Mouse (Mus musculus): ENCODE measurements at regions not wholly inside any gene's neighbourhood (a gene's known extent, or its start where the extent isn't known, plus 50 kb on each side); places are given as distances from the start of the nearest gene placed in this dataset.

DNA sequence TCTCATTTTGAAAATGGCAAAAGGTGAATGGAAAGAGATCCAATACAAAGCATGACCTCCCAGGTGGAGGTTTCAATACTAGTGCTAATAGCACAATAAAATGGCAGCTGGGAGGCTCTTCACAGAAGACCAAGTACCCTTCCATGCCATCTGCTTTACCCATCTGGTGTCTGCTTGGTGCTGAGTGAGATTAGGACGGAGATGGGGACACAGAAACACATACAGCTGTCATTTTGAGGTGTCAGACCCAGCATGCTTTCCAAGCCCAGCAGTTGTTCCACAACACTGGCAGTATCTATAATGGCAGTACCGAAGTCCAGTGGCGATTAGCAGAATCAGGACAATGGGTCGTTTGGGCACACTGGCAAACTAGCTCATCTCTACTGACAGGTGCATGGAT, 118.9 kb upstream of the 1700064H15Rik start:
- Histone ChIP-seq H3K4me1 (ENCODE audit: control insufficient read depth, insufficient read depth, low read length) (no peaks in the 10 kb centered on the region), H3K27ac (ENCODE audit: control insufficient read depth, insufficient read depth, low read depth, low read length, poor library complexity) (no peak overlapping the region), H3K4me3 (replicated peaks; ENCODE audit: control insufficient read depth, low read depth, low read length) (no peak overlapping the region)
- TF ChIP-seq CTCF (IDR thresholded peaks at IDR 0.05; ENCODE audit: control insufficient read depth, insufficient read depth, low read length) (no peak), POLR2A (IDR thresholded peaks at IDR 0.05; ENCODE audit: borderline replicate concordance, control insufficient read depth, low read depth, low read length) (no peak)
- WGBS: 77% methylated on average over 4 of the region's 4 CpGs

DNA sequence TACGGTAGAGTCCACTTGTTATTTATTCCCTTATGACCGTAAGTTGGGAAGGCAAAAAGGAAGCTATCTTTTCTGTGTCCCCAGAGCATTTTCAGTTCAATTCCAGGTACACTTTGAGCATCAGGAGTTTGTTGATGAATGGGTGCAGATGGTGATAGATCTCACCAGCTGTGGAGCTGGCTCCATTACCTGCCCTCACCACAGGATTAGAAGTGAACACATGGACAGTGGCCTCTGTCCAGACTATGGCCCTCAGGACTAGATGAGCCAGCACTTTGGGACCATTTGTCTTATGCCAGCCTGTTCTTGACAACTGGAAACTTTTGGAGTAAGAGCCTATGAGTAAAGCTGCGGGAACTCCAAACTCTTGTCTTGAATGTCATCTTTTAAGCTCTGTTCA, 123.5 kb upstream of the 1700064H15Rik start:
- WGBS: 84% methylated on average over 3 of the region's 3 CpGs
- Histone ChIP-seq H3K4me1 (ENCODE audit: control insufficient read depth, insufficient read depth, low read length) (no peaks in the 10 kb centered on the region), H3K27ac (ENCODE audit: control insufficient read depth, insufficient read depth, low read depth, low read length, poor library complexity) (no peak overlapping the region), H3K4me3 (replicated peaks; ENCODE audit: control insufficient read depth, low read depth, low read length) (no peak overlapping the region)
- no peak for TF ChIP-seq POLR2A (IDR thresholded peaks at IDR 0.05; ENCODE audit: borderline replicate concordance, control insufficient read depth, low read depth, low read length)
- no peak for TF ChIP-seq CTCF (IDR thresholded peaks at IDR 0.05; ENCODE audit: control insufficient read depth, insufficient read depth, low read length)

DNA sequence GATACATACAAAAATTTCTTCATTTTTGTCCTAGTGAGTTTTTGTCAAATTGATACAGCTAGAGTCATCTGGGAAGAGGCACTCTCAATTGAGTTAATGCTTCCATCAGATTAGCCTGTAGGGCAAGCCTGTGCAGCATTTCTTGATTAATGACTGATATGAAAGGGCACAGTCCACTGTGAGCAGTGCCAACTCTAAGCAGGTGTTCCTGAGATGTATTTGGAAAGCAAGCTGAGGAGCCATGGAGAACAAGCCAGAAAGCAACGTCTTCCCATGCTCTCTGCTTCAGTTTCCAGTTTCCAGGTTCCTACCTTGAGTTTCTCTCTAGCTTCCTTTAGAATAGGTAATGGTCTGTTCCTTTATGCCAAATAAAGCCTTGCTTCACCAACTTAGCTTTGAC, 125.5 kb upstream of the 1700064H15Rik start:
- TF ChIP-seq CTCF (IDR thresholded peaks at IDR 0.05; ENCODE audit: control insufficient read depth, insufficient read depth, low read length): no peak
- TF ChIP-seq POLR2A (IDR thresholded peaks at IDR 0.05; ENCODE audit: borderline replicate concordance, control insufficient read depth, low read depth, low read length): no peak
- Histone ChIP-seq H3K4me1 (ENCODE audit: control insufficient read depth, insufficient read depth, low read length) (no peaks in the 10 kb centered on the region), H3K4me3 (replicated peaks; ENCODE audit: control insufficient read depth, low read depth, low read length) (no peak overlapping the region), H3K27ac (ENCODE audit: control insufficient read depth, insufficient read depth, low read depth, low read length, poor library complexity) (no peak overlapping the region)
- WGBS: 63% methylated on average over 1 of the region's 1 CpGs

DNA sequence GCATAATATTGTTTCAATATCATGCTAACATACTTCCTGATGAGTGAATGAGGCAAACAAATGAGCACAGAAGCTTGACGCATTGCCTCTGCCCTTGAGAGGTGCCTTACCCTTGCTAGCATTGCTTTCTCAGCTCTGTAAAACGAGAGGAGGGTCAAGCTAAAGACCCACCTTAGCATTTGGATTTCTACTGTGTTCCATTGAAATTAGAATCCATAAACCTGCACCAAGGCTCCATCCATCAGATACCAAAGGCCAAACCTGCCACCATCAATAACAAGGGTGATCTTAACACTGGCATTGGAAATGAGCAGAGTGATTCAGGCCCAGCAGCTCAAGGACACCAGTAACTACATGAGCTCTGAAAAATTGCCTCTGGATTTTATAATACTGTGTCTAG, 126.2 kb upstream of the 1700064H15Rik start:
- H3K27ac ChIP-seq (ENCODE audit: control insufficient read depth, insufficient read depth, low read depth, low read length, poor library complexity): no peak overlapping the region
- 56% methylated on average over 2 of the region's 2 CpGs for WGBS
- no peaks in the 10 kb centered on the region for H3K4me1 ChIP-seq (ENCODE audit: control insufficient read depth, insufficient read depth, low read length)
- TF ChIP-seq POLR2A (IDR thresholded peaks at IDR 0.05; ENCODE audit: borderline replicate concordance, control insufficient read depth, low read depth, low read length) (no peak), CTCF (IDR thresholded peaks at IDR 0.05; ENCODE audit: control insufficient read depth, insufficient read depth, low read length) (no peak)
- no peak overlapping the region for H3K4me3 ChIP-seq (replicated peaks; ENCODE audit: control insufficient read depth, low read depth, low read length)

DNA sequence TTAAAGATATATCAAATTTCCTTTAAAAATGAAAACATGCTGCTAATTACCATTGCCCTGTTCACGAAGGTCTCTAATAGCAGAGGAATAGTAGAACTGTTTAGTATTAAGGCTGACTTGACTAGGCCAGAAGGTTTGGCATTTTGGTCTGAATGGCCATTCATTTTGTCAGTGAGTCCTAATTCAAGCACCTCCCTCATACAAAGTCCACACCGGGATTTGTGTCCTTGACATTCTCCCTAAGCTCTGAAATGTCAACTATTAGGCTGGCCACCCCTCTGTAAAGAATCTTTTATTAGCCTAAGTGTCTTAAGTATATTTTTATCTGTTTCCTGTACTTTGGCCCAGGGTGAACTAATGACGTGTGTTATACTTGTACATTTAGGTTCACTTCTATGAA, 126.7 kb upstream of the 1700064H15Rik start:
- WGBS: 77% methylated on average over 3 of the region's 3 CpGs
- H3K27ac ChIP-seq (ENCODE audit: control insufficient read depth, insufficient read depth, low read depth, low read length, poor library complexity): no peak overlapping the region
- no peak for TF ChIP-seq POLR2A (IDR thresholded peaks at IDR 0.05; ENCODE audit: borderline replicate concordance, control insufficient read depth, low read depth, low read length)
- no peak for TF ChIP-seq CTCF (IDR thresholded peaks at IDR 0.05; ENCODE audit: control insufficient read depth, insufficient read depth, low read length)
- no peaks in the 10 kb centered on the region for H3K4me1 ChIP-seq (ENCODE audit: control insufficient read depth, insufficient read depth, low read length)
- H3K4me3 ChIP-seq (replicated peaks; ENCODE audit: control insufficient read depth, low read depth, low read length): no peak overlapping the region

DNA sequence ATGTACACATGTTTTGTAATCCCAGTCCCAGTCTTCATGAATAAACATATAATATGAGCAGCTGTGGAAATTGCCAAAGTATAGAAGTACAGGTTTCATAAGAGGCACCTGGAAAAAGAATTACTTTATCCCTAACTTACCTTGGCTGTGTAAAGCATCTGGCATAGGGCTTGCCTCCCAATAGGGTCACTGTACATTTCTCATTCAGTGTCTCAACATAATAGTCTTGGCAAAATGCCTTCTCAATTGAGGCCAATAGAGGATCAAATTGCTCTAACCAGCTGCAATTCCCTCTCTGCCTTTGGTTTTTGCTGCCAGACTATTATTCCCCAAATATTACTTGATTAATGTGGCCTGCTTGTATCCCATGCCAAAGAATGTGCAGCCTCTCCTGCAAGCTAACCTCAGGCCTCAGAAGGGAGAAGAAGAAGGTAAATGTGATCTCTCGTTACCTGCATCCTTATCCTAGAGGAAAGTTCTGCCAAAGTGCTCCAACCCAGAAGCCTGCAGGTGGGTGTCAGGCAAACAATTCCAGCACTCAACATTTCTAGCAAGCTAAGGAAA, 158.2 kb upstream of the Cp start:
- Histone ChIP-seq H3K4me1 (ENCODE audit: control insufficient read depth, insufficient read depth, low read length) (no peaks in the 10 kb centered on the region), H3K4me3 (replicated peaks; ENCODE audit: control insufficient read depth, low read depth, low read length) (no peak overlapping the region), H3K27ac (ENCODE audit: control insufficient read depth, insufficient read depth, low read depth, low read length, poor library complexity) (no peak overlapping the region)
- WGBS: 71% methylated on average over 1 of the region's 1 CpGs
- no peak for TF ChIP-seq CTCF (IDR thresholded peaks at IDR 0.05; ENCODE audit: control insufficient read depth, insufficient read depth, low read length)
- no peak for TF ChIP-seq POLR2A (IDR thresholded peaks at IDR 0.05; ENCODE audit: borderline replicate concordance, control insufficient read depth, low read depth, low read length)

DNA sequence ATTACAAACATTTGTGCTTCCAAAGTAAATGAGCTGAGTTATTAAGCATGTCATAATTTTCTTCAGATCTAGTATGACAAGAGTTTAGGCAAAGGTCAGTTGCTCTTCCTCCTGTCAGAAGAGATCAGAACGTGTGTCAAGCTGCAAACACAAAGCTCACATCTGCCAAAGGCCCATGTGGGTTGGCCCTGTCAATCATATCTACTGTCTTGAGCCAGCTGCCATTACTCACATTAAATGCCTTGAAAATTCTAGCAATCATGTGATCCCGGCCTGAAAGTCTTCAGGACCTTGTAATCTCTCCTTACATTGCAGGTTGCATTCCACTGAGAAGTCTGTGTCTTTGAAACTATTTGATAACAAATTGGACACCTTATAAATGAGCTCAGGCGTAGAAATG, 146.8 kb upstream of the Cp start:
- TF ChIP-seq POLR2A (IDR thresholded peaks at IDR 0.05; ENCODE audit: borderline replicate concordance, control insufficient read depth, low read depth, low read length) (no peak), CTCF (IDR thresholded peaks at IDR 0.05; ENCODE audit: control insufficient read depth, insufficient read depth, low read length) (no peak)
- no peak overlapping the region for H3K4me3 ChIP-seq (replicated peaks; ENCODE audit: control insufficient read depth, low read depth, low read length)
- 63% methylated on average over 3 of the region's 3 CpGs for WGBS
- no peak overlapping the region for H3K27ac ChIP-seq (ENCODE audit: control insufficient read depth, insufficient read depth, low read depth, low read length, poor library complexity)
- no peaks in the 10 kb centered on the region for H3K4me1 ChIP-seq (ENCODE audit: control insufficient read depth, insufficient read depth, low read length)

DNA sequence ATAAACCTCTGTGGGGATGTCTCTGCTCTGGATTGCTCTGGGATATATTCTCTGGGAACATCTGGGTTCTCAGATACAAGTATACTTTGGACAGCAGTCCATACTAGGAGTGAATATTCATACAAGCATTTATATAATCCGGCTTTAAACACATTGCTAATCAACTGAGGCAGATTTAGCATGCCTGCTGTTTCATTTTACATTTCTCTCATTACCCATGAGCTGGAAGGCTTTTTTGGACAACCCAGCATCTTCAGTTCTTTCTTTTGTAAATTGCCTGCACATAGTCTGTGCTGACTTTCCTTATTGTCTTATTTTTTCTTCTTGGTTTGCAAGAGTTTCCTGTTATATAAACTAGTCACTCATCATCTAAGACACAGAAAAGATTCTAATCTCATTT, 131.9 kb upstream of the Cp start:
- H3K27ac ChIP-seq (ENCODE audit: control insufficient read depth, insufficient read depth, low read depth, low read length, poor library complexity): no peak overlapping the region
- H3K4me3 ChIP-seq (replicated peaks; ENCODE audit: control insufficient read depth, low read depth, low read length): no peak overlapping the region
- TF ChIP-seq POLR2A (IDR thresholded peaks at IDR 0.05; ENCODE audit: borderline replicate concordance, control insufficient read depth, low read depth, low read length): no peak
- TF ChIP-seq CTCF (IDR thresholded peaks at IDR 0.05; ENCODE audit: control insufficient read depth, insufficient read depth, low read length): no peak
- H3K4me1 ChIP-seq (ENCODE audit: control insufficient read depth, insufficient read depth, low read length): no peaks in the 10 kb centered on the region
- WGBS: 77% methylated on average over 1 of the region's 1 CpGs

Data from bone marrow, adult 2 months (tissue).